Mouse (Mus musculus) MEL (cell line): ENCODE results near the gene Cd24a.

Source experiments
- CTCF ChIP-seq, 3 experiments: IDR thresholded peaks in 2 of 3; conservative IDR thresholded peaks in 1 of 3; 2 replicates each; pipeline ENCODE4 v1.5.1; 2011 to 2012; ENCODE audit warnings: low read length in 3 of 3, low read depth in 2 of 3, mild to moderate bottlenecking in 2 of 3, improper control_type of control experiment in 1 of 3, inconsistent platforms in 1 of 3, mixed read lengths in 1 of 3, moderate library complexity in 1 of 3; ENCODE audit not compliant: control insufficient read depth in 1 of 3, insufficient read depth in 1 of 3, poor library complexity in 1 of 3, severe bottlenecking in 1 of 3
- ELF1 ChIP-seq: IDR thresholded peaks from 2 replicates; pipeline ENCODE4 v1.6.1; 2014; ENCODE audit warnings: low read depth, mild to moderate bottlenecking, inconsistent platforms, low read length, improper control_type of control experiment, moderate library complexity
- EP300 ChIP-seq, 2 experiments: IDR thresholded peaks; 2 replicates each; pipeline ENCODE4 v1.6.1; 2011; ENCODE audit warnings: improper control_type of control experiment in 2 of 2, low read length in 2 of 2, low read depth in 1 of 2, mild to moderate bottlenecking in 1 of 2
- ETS1 ChIP-seq: IDR thresholded peaks from 2 replicates; pipeline ENCODE4 v1.6.1; 2012; ENCODE audit warnings: low read depth, mild to moderate bottlenecking, inconsistent platforms, low read length, improper control_type of control experiment, moderate library complexity
- HCFC1 ChIP-seq: IDR thresholded peaks from 2 replicates; pipeline ENCODE4 v1.6.1; 2012; ENCODE audit warnings: low read depth, mild to moderate bottlenecking, inconsistent platforms, low read length, improper control_type of control experiment, moderate library complexity
- NELFE ChIP-seq: IDR thresholded peaks from 2 replicates; pipeline ENCODE4 v1.6.1; 2011; ENCODE audit warnings: low read depth, low read length, improper control_type of control experiment
- NRF1 ChIP-seq: IDR thresholded peaks from 2 replicates; pipeline ENCODE4 v1.6.1; 2014; ENCODE audit warnings: low read depth, mild to moderate bottlenecking, inconsistent platforms, low read length, improper control_type of control experiment, moderate library complexity; ENCODE audit not compliant: poor library complexity, insufficient read depth, severe bottlenecking
- POLR2A ChIP-seq, 2 experiments: IDR thresholded peaks; 2 replicates each; pipeline ENCODE4 v1.6.1; 2011 to 2012; ENCODE audit warnings: low read length in 2 of 2, mild to moderate bottlenecking in 2 of 2, control low read depth in 1 of 2, improper control_type of control experiment in 1 of 2, low read depth in 1 of 2, moderate library complexity in 1 of 2; ENCODE audit not compliant: control insufficient read depth in 1 of 2, insufficient read depth in 1 of 2, poor library complexity in 1 of 2
- RAD21 ChIP-seq: IDR thresholded peaks from 2 replicates; pipeline ENCODE4 v1.6.1; 2011; ENCODE audit warnings: mild to moderate bottlenecking, low read depth, low read length, improper control_type of control experiment
- RCOR1 ChIP-seq: IDR thresholded peaks from 2 replicates; pipeline ENCODE4 v1.6.1; 2012; ENCODE audit warnings: low read depth, mild to moderate bottlenecking, inconsistent platforms, low read length, improper control_type of control experiment
- SMC3 ChIP-seq: IDR thresholded peaks from 2 replicates; pipeline ENCODE4 v1.6.1; 2011; ENCODE audit warnings: low read depth, low read length, improper control_type of control experiment

GRCm38 (mm10) chr10:43537652-43538051, 40.4 kb upstream of the Cd24a start:
- TF ChIP-seq RCOR1 (no peak), ELF1 (no peak), RAD21 (no peak), NELFE (no peak), SMC3 (no peak), ETS1 (no peak), NRF1 (no peak), POLR2A (IDR thresholded peaks at IDR 0.05; ENCODE audit: control insufficient read depth in 1 of 2, insufficient read depth in 1 of 2, low read depth in 1 of 2, low read length in 2 of 2, poor library complexity in 1 of 2) (no peak), CTCF (IDR thresholded peaks at IDR 0.05 in 2 of 3, conservative IDR thresholded peaks at IDR 0.05 in 1 of 3; ENCODE audit: control insufficient read depth in 1 of 3, insufficient read depth in 1 of 3, low read depth in 2 of 3, low read length in 3 of 3, poor library complexity in 1 of 3, severe bottlenecking in 1 of 3) (no peak), EP300 (IDR thresholded peaks at IDR 0.05; ENCODE audit: low read depth in 1 of 2, low read length in 2 of 2) (no peak), HCFC1 (no peak)
